Mouse (Mus musculus) kidney, adult 2 months (tissue): ENCODE measurements around the gene Krt35. TPM values are rescaled to one million over a fixed set of nuclear protein-coding genes. Genes with fewer than 3 reads are reported as not detected.

ENCODE experiments used
- DNase-seq: peaks from one replicate; pipeline ENCODE4 v3.0.0; 2021
- H3K27ac ChIP-seq: fragments of 200-500 bp; 2 replicates; pipeline ENCODE4 v1.5.1; 2012; ENCODE audit warnings: low read depth, low read length, control low read depth, inconsistent platforms; ENCODE audit not compliant: insufficient read depth
- H3K27me3 ChIP-seq: fragments of 200-500 bp; replicated peaks from 2 replicates; pipeline ENCODE4 v1.6.1; 2012; ENCODE audit warnings: mild to moderate bottlenecking, moderate library complexity, low read length, inconsistent platforms; ENCODE audit not compliant: control insufficient read depth, insufficient read depth
- H3K36me3 ChIP-seq: fragments of 200-500 bp; 2 replicates; pipeline ENCODE4 v1.6.1; 2012; ENCODE audit warnings: mild to moderate bottlenecking, moderate library complexity, low read length, inconsistent platforms; ENCODE audit not compliant: control insufficient read depth, insufficient read depth
- H3K4me1 ChIP-seq: fragments of 200-500 bp; 2 replicates; pipeline ENCODE4 v1.6.1; 2011; ENCODE audit warnings: low read length; ENCODE audit not compliant: control insufficient read depth, insufficient read depth
- H3K4me3 ChIP-seq: fragments of 200-500 bp; 2 replicates; pipeline ENCODE4 v1.5.1; 2011; ENCODE audit warnings: mild to moderate bottlenecking, low read depth, low read length, control low read depth; ENCODE audit not compliant: insufficient read depth
- CTCF ChIP-seq: fragments of 200-500 bp; conservative IDR thresholded peaks from 2 replicates; pipeline ENCODE4 v1.5.1; 2011; ENCODE audit warnings: low read depth, mild to moderate bottlenecking, control low read depth, low read length, moderate library complexity, mixed read lengths; ENCODE audit not compliant: insufficient read depth, insufficient read length
- POLR2A ChIP-seq: fragments of 200-500 bp; IDR thresholded peaks from one replicate; pipeline ENCODE4 v1.6.1; 2011; ENCODE audit warnings: low read depth, low read length, control low read depth
- WGBS: fragments of 180-500 bp; shearing (Covaris S2); methylation state at CpG from one replicate; pipeline ENCODE4 v1.1.7; 2018; 5-methylcytosine and 5-hydroxymethylcytosine counted together
- polyA plus RNA-seq: library from polyadenylated mRNA; depleted of rRNA; stranded (reverse); fragments of >200 nt; gene quantifications from 2 replicates; pipeline ENCODE4 v1.2.3, GENCODE M21; 2012

Krt35 gene
- polyA plus RNA-seq, 1 experiment, result not detected

GRCm38 (mm10) chr11:100100391-100100790, 4.3 kb upstream of the Krt35 start:
- 78% methylated on average over 4 of the region's 4 CpGs for WGBS
- Histone ChIP-seq H3K36me3 (no peaks in the 10 kb centered on the region), H3K4me3 (no peak overlapping the region), H3K27me3 (no peaks in the 10 kb centered on the region), H3K27ac (no peak overlapping the region), H3K4me1 (no peaks in the 10 kb centered on the region)
- no peak for DNase-seq
- TF ChIP-seq CTCF (no peak), POLR2A (no peak)

DNA sequence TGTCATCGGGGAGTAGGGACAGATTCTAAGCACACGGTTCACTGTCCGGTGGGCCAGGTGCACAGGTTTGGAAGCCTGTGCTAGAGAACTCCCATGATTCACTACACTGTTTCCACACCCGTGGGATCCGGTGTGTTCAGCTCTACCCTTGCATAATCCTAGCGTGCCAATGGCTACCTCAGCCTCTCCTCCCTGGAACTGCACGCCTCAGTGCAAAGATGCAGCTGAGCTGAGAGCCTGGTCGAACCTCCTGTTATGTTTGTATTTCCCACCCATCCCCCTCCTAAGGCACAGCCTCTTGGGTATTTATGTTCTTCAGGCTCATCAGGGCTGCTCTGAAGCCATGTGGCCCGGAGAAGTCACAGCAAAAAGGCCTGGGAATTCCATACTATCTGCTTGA, 1.8 kb upstream of the Krt35 start:
- no peak for DNase-seq
- Histone ChIP-seq H3K27me3 (no peaks in the 10 kb centered on the region), H3K27ac (no peak overlapping the region), H3K4me1 (no peaks in the 10 kb centered on the region), H3K36me3 (no peaks in the 10 kb centered on the region), H3K4me3 (no peak overlapping the region)
- TF ChIP-seq POLR2A, result no peak
- no peak for TF ChIP-seq CTCF
- 35% methylated on average over 9 of the region's 9 CpGs for WGBS

DNA sequence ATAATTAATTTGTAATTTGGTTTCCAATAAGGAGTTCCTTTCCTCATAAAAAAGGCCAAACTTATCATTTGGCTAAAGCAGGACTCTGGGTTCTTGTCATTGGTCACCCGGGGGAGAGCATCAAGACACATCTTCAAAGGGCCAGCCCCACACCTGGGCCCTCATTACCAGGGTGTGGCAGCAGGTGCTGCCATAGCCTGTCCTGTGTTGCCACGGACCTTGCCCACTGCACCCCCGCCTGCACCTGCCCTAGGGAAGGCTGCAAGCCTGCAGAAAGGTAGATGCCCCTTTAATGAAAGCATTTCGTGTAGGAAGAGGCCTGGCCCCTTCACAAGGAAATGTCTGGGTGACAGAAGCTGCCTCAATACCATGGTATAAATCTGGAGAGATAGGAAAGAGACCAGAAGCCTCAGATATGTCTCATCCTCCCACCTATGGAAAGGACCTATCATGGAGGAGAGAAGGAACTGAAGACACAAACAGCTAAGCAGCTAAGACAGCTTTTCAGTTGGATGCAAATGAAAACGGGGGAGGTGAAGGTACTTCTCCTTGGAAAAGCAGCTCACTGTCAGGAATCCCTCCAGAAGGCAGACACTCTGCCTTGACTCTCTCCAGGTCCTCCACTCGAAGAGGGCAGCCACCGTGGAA, 7.5 kb downstream of the Krt35 start:
- TF ChIP-seq POLR2A (no peak), CTCF (no peak)
- Histone ChIP-seq H3K27ac (no peak overlapping the region), H3K4me3 (no peak overlapping the region), H3K27me3 (no peaks in the 10 kb centered on the region), H3K4me1 (no peaks in the 10 kb centered on the region), H3K36me3 (no peaks in the 10 kb centered on the region)
- WGBS, result 56% methylated on average over 7 of the region's 7 CpGs
- no peak for DNase-seq

DNA sequence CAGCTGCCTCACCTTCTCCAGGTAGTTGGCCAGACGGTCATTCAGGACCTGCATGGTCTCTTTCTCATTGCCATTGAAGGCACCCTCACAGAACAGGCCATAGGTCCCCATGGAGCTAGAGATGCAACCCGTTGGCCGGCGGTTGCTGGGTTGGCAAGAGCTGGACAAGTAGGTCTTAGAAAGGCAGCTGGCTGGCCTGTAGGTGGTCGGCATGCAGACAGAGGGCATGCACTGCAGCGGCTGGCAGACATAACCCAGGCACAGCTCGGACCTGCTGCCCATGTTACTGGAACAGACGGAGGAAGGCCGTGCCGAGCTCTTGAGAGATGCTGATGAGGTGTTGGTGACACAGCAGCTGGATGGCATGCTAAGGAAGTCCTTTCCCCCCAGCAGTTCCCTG, 8.2 kb downstream of the Krt35 start, which contains the start of gene Krt32:
TSS of gene Krt32 (minus strand) at position 366 of the 400 bp plus-strand sequence.
- 93% methylated on average over 10 of the region's 10 CpGs for WGBS
- Histone ChIP-seq H3K27me3 (no peaks in the 10 kb centered on the region), H3K4me1 (no peaks in the 10 kb centered on the region), H3K36me3 (no peaks in the 10 kb centered on the region), H3K27ac (no peak within 1 kb of the TSS), H3K4me3 (no peak within 1 kb of the TSS)
- DNase-seq, result no peak
- TF ChIP-seq POLR2A, result no peak
- TF ChIP-seq CTCF, result no peak

GRCm38 (mm10) chr11:100073873-100074272, 22.2 kb downstream of the Krt35 start:
- no peak overlapping the region for H3K27ac ChIP-seq
- no peaks in the 10 kb centered on the region for H3K36me3 ChIP-seq
- no peak for DNase-seq
- no peak for TF ChIP-seq CTCF
- TF ChIP-seq POLR2A, result no peak
- H3K4me1 ChIP-seq, result no peaks in the 10 kb centered on the region
- H3K27me3 ChIP-seq, result no peaks in the 10 kb centered on the region
- WGBS, result 58% methylated on average over 1 of the region's 1 CpGs
- H3K4me3 ChIP-seq, result no peak overlapping the region

DNA sequence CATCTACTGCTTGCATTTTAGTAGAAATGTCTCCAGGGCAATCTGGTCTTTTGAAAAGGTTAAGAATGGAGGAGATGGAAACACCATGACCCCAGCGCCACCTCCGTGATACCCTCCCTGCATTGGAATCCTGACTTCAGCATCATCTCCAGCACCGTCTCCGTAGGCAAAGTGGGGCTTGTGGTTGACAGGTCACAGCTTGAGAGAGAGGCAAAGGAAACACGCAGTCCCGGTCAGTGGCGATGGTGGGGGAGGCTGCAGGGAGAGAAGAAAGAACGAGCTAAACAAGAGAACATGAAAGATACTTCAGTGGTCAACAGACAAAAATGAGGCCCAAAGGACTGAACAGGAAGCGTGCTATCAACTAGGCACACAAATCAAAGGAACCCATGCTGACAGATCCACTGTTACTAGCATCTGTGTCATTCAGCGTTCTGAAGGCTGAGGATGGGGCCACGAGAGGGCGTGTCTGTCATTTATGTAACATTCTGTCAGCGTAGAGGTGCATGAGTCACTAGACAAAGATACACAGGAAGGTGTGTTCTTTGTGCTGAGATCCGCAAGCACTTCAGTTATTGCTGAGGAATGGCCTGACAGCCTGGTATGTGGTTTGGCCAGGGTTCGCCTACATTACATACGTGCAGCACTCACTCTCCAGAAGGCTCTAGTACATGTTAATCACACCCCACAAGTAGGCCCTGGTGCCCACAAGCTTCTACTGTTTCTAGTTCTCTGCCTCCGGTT, 28.6 kb downstream of the Krt35 start:
- no peak overlapping the region for H3K27ac ChIP-seq
- no peak for DNase-seq
- 76% methylated on average over 17 of the region's 17 CpGs for WGBS

DNA sequence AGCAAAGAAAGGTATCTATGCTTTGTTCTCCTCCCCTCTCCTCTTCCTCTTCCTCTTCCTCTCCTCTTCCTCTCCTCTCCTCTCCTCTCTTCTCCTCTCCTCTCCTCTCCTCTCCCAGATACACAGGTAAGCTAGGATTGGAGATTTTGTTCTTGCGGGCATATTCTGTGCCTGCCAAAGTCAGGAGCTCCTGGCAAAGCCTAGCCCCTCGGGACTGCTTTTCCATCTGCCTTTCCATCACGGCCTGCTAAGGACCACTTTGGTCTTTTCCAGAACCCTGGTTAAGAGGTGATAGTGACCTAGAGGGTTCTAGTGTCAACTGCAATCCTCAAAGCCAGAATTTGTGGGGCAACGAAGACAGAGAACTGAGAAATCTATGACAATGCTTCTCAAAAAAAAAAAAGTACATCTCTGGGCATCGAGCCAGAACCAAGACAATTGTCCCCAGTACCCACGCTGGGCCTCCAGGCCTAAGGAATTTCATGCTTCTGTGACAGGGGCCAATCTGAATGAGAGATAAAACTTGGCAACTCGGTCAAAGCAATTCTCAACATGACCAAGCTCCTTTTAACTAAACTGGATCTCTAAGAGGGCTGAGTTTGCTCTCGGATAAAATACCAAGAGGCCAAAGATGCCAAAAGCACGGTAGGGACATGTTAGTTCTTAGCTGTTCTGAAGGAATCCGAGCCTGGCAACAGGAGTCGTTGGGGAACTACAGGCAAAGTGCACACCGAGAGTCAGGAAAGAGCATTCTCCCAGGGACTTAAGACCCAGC, 29.6 kb downstream of the Krt35 start:
- Histone ChIP-seq H3K4me1 (no peaks in the 10 kb centered on the region), H3K36me3 (no peaks in the 10 kb centered on the region), H3K27ac (no peak overlapping the region), H3K4me3 (no peak overlapping the region), H3K27me3 (no peaks in the 10 kb centered on the region)
- no peak for TF ChIP-seq POLR2A
- TF ChIP-seq CTCF, result no peak
- WGBS, result 67% methylated on average over 12 of the region's 12 CpGs
- DNase-seq, result no peak

More for the DNA sequence above, 28.6 kb downstream of the Krt35 start:
- Histone ChIP-seq H3K4me1 (no peaks in the 10 kb centered on the region), H3K27me3 (no peaks in the 10 kb centered on the region), H3K36me3 (no peaks in the 10 kb centered on the region), H3K4me3 (no peak overlapping the region)
- no peak for TF ChIP-seq CTCF
- no peak for TF ChIP-seq POLR2A
